Mouse (Mus musculus) neural tube, embryonic 14.5 days (tissue): ENCODE measurements around the gene Ffar4. TPM values are rescaled to one million over a fixed set of nuclear protein-coding genes. Genes with fewer than 3 reads are reported as not detected.
A peak's percentile ranks its signal among the peaks of the same experiment; 100 is the strongest.

Source experiments
- ATAC-seq: fragments of 200-750 bp; cut with Nextera tagmentation; 2 replicates; pipeline ENCODE4 v1.8.0; 2017; ENCODE audit warnings: low read depth, mild to moderate bottlenecking, moderate TSS enrichment, moderate library complexity
- H3K27ac ChIP-seq: fragments of 300-500 bp; sonication (generic); 2 replicates; pipeline ENCODE4 v1.5.1; 2014; ENCODE audit warnings: low read depth, mild to moderate bottlenecking, control low read depth, low read length, moderate library complexity, mixed read lengths
- H3K27me3 ChIP-seq: fragments of 300-500 bp; sonication (generic); 2 replicates; pipeline ENCODE4 v1.6.1; 2014; ENCODE audit warnings: low read length; ENCODE audit not compliant: control insufficient read depth, insufficient read depth
- H3K36me3 ChIP-seq: fragments of 300-500 bp; sonication (generic); 2 replicates; pipeline ENCODE4 v1.6.1; 2014; ENCODE audit warnings: low read length, mixed read lengths; ENCODE audit not compliant: control insufficient read depth, insufficient read depth
- H3K4me1 ChIP-seq: fragments of 300-500 bp; sonication (generic); 2 replicates; pipeline ENCODE4 v1.6.1; 2014; ENCODE audit warnings: low read length; ENCODE audit not compliant: control insufficient read depth, insufficient read depth
- H3K4me2 ChIP-seq: fragments of 300-500 bp; sonication (generic); 2 replicates; pipeline ENCODE4 v1.6.1; 2014; ENCODE audit warnings: mild to moderate bottlenecking, low read depth, low read length, control low read depth
- H3K4me3 ChIP-seq: fragments of 300-500 bp; sonication (generic); 2 replicates; pipeline ENCODE4 v1.5.1; 2014; ENCODE audit warnings: low read depth, low read length, control low read depth, mixed read lengths
- H3K9ac ChIP-seq: fragments of 300-500 bp; sonication (generic); replicated peaks from 2 replicates; pipeline ENCODE4 v1.6.1; 2014; ENCODE audit warnings: low read depth, mild to moderate bottlenecking, control low read depth, low read length, mixed read lengths
- H3K9me3 ChIP-seq: fragments of 300-500 bp; sonication (generic); 2 replicates; pipeline ENCODE4 v1.6.1; 2016; ENCODE audit warnings: low read length; ENCODE audit not compliant: control insufficient read depth
- WGBS: fragments of 180-500 bp; shearing (Covaris S2); extraction: QIAGEN DNeasy Blood & Tissue Kit; methylation state at CpG from one replicate; pipeline ENCODE4 v1.1.7; 2014; 5-methylcytosine and 5-hydroxymethylcytosine counted together
- polyA plus RNA-seq: library from polyadenylated mRNA; unstranded; fragments of >200 nt; fragmentation: Nextera tagmentation; extraction: Ambion mirVana; gene quantifications from 2 replicates; pipeline ENCODE4 v1.2.1, GENCODE M21; 2014

The Ffar4 gene
- polyA plus RNA-seq, 1 experiment from 2014 or later = 0.43 TPM

- Histone ChIP-seq H3K27ac (no peak overlapping the region), H3K4me2 (no peak overlapping the region), H3K4me1 (no peaks in the 10 kb centered on the region), H3K4me3 (no peak overlapping the region), H3K9me3 (no peaks in the 10 kb centered on the region), H3K9ac (no peak overlapping the region), H3K36me3 (no peaks in the 10 kb centered on the region), H3K27me3 (no peaks in the 10 kb centered on the region)
- ATAC-seq = peak; percentile 70; the same call in 1 of the 2 replicates
- 53% methylated on average over 11 of the region's 11 CpGs for WGBS
Observed at GRCm38 (mm10) chr19:38086948-38087551, 9.8 kb upstream of the Ffar4 start.

GRCm38 (mm10) chr19:38089358-38089757 lies 7.5 kb upstream of the Ffar4 start:
- no peak overlapping the region for H3K4me2 ChIP-seq
- no peaks in the 10 kb centered on the region for H3K36me3 ChIP-seq
- no peaks in the 10 kb centered on the region for H3K27me3 ChIP-seq
- H3K4me3 ChIP-seq = no peak overlapping the region
- no peak for ATAC-seq
- H3K9me3 ChIP-seq = no peaks in the 10 kb centered on the region
- no peaks in the 10 kb centered on the region for H3K4me1 ChIP-seq
- WGBS = 85% methylated on average over 8 of the region's 8 CpGs
- no peak overlapping the region for H3K9ac ChIP-seq
- H3K27ac ChIP-seq = no peak overlapping the region

- Histone ChIP-seq H3K27ac (no peak overlapping the region), H3K36me3 (no peaks in the 10 kb centered on the region), H3K4me1 (no peaks in the 10 kb centered on the region), H3K4me2 (no peak overlapping the region), H3K9ac (no peak overlapping the region), H3K27me3 (peaks cover 4% of the 10 kb centered on the region), H3K9me3 (no peaks in the 10 kb centered on the region), H3K4me3 (no peak overlapping the region)
- WGBS = 12% methylated on average over 4 of the region's 4 CpGs
- peak; percentile 28; the same call in 1 of the 2 replicates for ATAC-seq
Observed at GRCm38 (mm10) chr19:38091512-38091985, 5.3 kb upstream of the Ffar4 start.

GRCm38 (mm10) chr19:38096231-38096630 lies 640 bp upstream of the Ffar4 start:
- H3K9me3 ChIP-seq = no peaks in the 10 kb centered on the region
- H3K27ac ChIP-seq = no peak overlapping the region
- no peaks in the 10 kb centered on the region for H3K4me1 ChIP-seq
- ATAC-seq = no peak
- no peak overlapping the region for H3K9ac ChIP-seq
- H3K4me3 ChIP-seq = no peak overlapping the region
- 9% methylated on average over 4 of the region's 4 CpGs for WGBS
- H3K27me3 ChIP-seq = peaks cover 20% of the 10 kb centered on the region
- no peaks in the 10 kb centered on the region for H3K36me3 ChIP-seq
- H3K4me2 ChIP-seq = no peak overlapping the region

GRCm38 (mm10) chr19:38107871-38108270 lies 11.0 kb downstream of the Ffar4 start:
- H3K4me2 ChIP-seq = no peak overlapping the region
- H3K27ac ChIP-seq = no peak overlapping the region
- no peaks in the 10 kb centered on the region for H3K9me3 ChIP-seq
- no peaks in the 10 kb centered on the region for H3K36me3 ChIP-seq
- no peak overlapping the region for H3K4me3 ChIP-seq
- H3K4me1 ChIP-seq = no peaks in the 10 kb centered on the region
- WGBS = 97% methylated on average over 4 of the region's 4 CpGs
- no peak for ATAC-seq
- no peak overlapping the region for H3K9ac ChIP-seq
- H3K27me3 ChIP-seq = no peaks in the 10 kb centered on the region

GRCm38 (mm10) chr19:38109506-38110242 lies 12.8 kb downstream of the Ffar4 start:
- H3K9ac ChIP-seq = no peak overlapping the region
- H3K4me1 ChIP-seq = no peaks in the 10 kb centered on the region
- 93% methylated on average over 15 of the region's 15 CpGs for WGBS
- no peak overlapping the region for H3K4me2 ChIP-seq
- H3K27me3 ChIP-seq = no peaks in the 10 kb centered on the region
- H3K36me3 ChIP-seq = no peaks in the 10 kb centered on the region
- no peak overlapping the region for H3K27ac ChIP-seq
- no peaks in the 10 kb centered on the region for H3K9me3 ChIP-seq
- no peak overlapping the region for H3K4me3 ChIP-seq
- ATAC-seq = no peak

- Histone ChIP-seq H3K9me3 (no peaks in the 10 kb centered on the region), H3K36me3 (no peaks in the 10 kb centered on the region), H3K4me3 (no peak overlapping the region), H3K4me2 (no peak overlapping the region), H3K27me3 (no peaks in the 10 kb centered on the region), H3K9ac (no peak overlapping the region), H3K27ac (no peak overlapping the region), H3K4me1 (no peaks in the 10 kb centered on the region)
- 86% methylated on average over 8 of the region's 8 CpGs for WGBS
- no peak for ATAC-seq
Observed at GRCm38 (mm10) chr19:38111056-38111455, 14.2 kb downstream of the Ffar4 start.

GRCm38 (mm10) chr19:38112575-38112974 lies 15.7 kb downstream of the Ffar4 start:
- WGBS = 59% methylated on average over 4 of the region's 4 CpGs
- no peak overlapping the region for H3K9ac ChIP-seq
- H3K4me1 ChIP-seq = no peaks in the 10 kb centered on the region
- H3K36me3 ChIP-seq = no peaks in the 10 kb centered on the region
- H3K27ac ChIP-seq = no peak overlapping the region
- H3K4me3 ChIP-seq = no peak overlapping the region
- H3K9me3 ChIP-seq = no peaks in the 10 kb centered on the region
- H3K4me2 ChIP-seq = no peak overlapping the region
- H3K27me3 ChIP-seq = no peaks in the 10 kb centered on the region
- ATAC-seq = no peak

GRCm38 (mm10) chr19:38114834-38115491 lies 18.1 kb downstream of the Ffar4 start:
- no peak overlapping the region for H3K4me3 ChIP-seq
- H3K9me3 ChIP-seq = no peaks in the 10 kb centered on the region
- H3K4me1 ChIP-seq = no peaks in the 10 kb centered on the region
- H3K36me3 ChIP-seq = no peaks in the 10 kb centered on the region
- H3K9ac ChIP-seq = no peak overlapping the region
- H3K4me2 ChIP-seq = no peak overlapping the region
- H3K27me3 ChIP-seq = no peaks in the 10 kb centered on the region
- WGBS = 93% methylated on average over 7 of the region's 7 CpGs
- no peak overlapping the region for H3K27ac ChIP-seq
- no peak for ATAC-seq
